Mouse (Mus musculus) C2C12 (cell line): Measurements from ENCODE around the gene Gm20715. TPM values are rescaled to one million over a fixed set of nuclear protein-coding genes. Genes with fewer than 3 reads are reported as not detected.

Experiments
- H3K27me3 ChIP-seq: one replicate; pipeline ENCODE4 v1.6.1; 2011; ENCODE audit not compliant: control insufficient read depth, insufficient read depth, insufficient read length
- H3K36me3 ChIP-seq: one replicate; pipeline ENCODE4 v1.6.1; 2011; ENCODE audit not compliant: control insufficient read depth, insufficient read depth
- H3K4me3 ChIP-seq: one replicate; pipeline ENCODE4 v1.5.1; 2011; ENCODE audit warnings: mild to moderate bottlenecking, control low read depth; ENCODE audit not compliant: poor library complexity, insufficient read depth, severe bottlenecking
- H3K79me2 ChIP-seq: one replicate; pipeline ENCODE4 v1.6.1; 2011; ENCODE audit not compliant: control insufficient read depth, insufficient read depth
- H3K79me3 ChIP-seq: one replicate; pipeline ENCODE4 v1.6.1; 2011; ENCODE audit warnings: low read depth, control low read depth
- H3ac ChIP-seq: one replicate; pipeline ENCODE3; 2011; ENCODE audit warnings: low read depth; ENCODE audit not compliant: control insufficient read depth, insufficient read length
- CEBPB ChIP-seq: IDR thresholded peaks from one replicate; pipeline ENCODE4 v1.6.1; 2011; ENCODE audit warnings: low read depth, mild to moderate bottlenecking, control low read depth, moderate library complexity
- CTCF ChIP-seq: IDR thresholded peaks from one replicate; pipeline ENCODE4 v1.5.1; 2011; ENCODE audit not compliant: control insufficient read depth, insufficient read depth, insufficient read length
- FOSL1 ChIP-seq: IDR thresholded peaks from one replicate; pipeline ENCODE4 v1.8.0; 2011; ENCODE audit warnings: mild to moderate bottlenecking, low read length; ENCODE audit not compliant: poor library complexity, insufficient read depth, severe bottlenecking
- MAX ChIP-seq: IDR thresholded peaks from one replicate; pipeline ENCODE4 v1.6.1; 2011; ENCODE audit warnings: mild to moderate bottlenecking, control low read depth
- MYOD1 ChIP-seq: IDR thresholded peaks from one replicate; pipeline ENCODE4 v1.6.1; 2011; ENCODE audit warnings: low read depth; ENCODE audit not compliant: control insufficient read depth, insufficient read length
- MYOG ChIP-seq: IDR thresholded peaks from one replicate; pipeline ENCODE4 v1.6.1; 2011; ENCODE audit not compliant: control insufficient read depth, insufficient read length; ENCODE audit errors: extremely low read depth
- USF1 ChIP-seq: IDR thresholded peaks from one replicate; pipeline ENCODE4 v1.6.1; 2011; ENCODE audit warnings: low read depth, mild to moderate bottlenecking, control low read depth, moderate library complexity
- polyA plus RNA-seq: library from polyadenylated mRNA; unstranded; fragments of >200 nt; fragmentation: generic; extraction: Trizol; gene quantifications from one replicate; pipeline ENCODE4 v1.2.1, GENCODE M21; 2012; ENCODE audit warnings: missing spikeins

Gm20715 gene
- polyA plus RNA-seq, 1 experiment, result not detected

- H3K27me3 ChIP-seq, result no peaks in the 10 kb centered on the region
- no peaks in the 10 kb centered on the region for H3K79me3 ChIP-seq
- no peaks in the 10 kb centered on the region for H3K79me2 ChIP-seq
- no peaks in the 10 kb centered on the region for H3K36me3 ChIP-seq
- no peak overlapping the region for H3K4me3 ChIP-seq
- H3ac ChIP-seq, result no peak overlapping the region
- TF ChIP-seq CEBPB, result no peak
- TF ChIP-seq MYOG, result no peak
- TF ChIP-seq FOSL1, result no peak
- TF ChIP-seq CTCF, result no peak
- no peak for TF ChIP-seq MYOD1
- no peak for TF ChIP-seq USF1
- TF ChIP-seq MAX, result no peak
Observed at GRCm38 (mm10) chr7:6415442-6415787, 5.3 kb downstream of the Gm20715 start.

- Histone ChIP-seq H3K36me3 (no peaks in the 10 kb centered on the region), H3ac (no peak overlapping the region), H3K79me2 (no peaks in the 10 kb centered on the region), H3K4me3 (no peak overlapping the region), H3K79me3 (no peaks in the 10 kb centered on the region), H3K27me3 (no peaks in the 10 kb centered on the region)
- TF ChIP-seq MAX (no peak), FOSL1 (no peak), MYOG (no peak), CEBPB (no peak), CTCF (no peak), USF1 (no peak), MYOD1 (no peak)
Observed at GRCm38 (mm10) chr7:6419894-6420293, 9.8 kb downstream of the Gm20715 start.

- TF ChIP-seq CEBPB (no peak), MAX (no peak), CTCF (no peak), USF1 (no peak), FOSL1 (no peak), MYOD1 (no peak), MYOG (no peak)
- Histone ChIP-seq H3K79me2 (no peaks in the 10 kb centered on the region), H3K79me3 (no peaks in the 10 kb centered on the region), H3K36me3 (no peaks in the 10 kb centered on the region), H3K27me3 (no peaks in the 10 kb centered on the region), H3ac (no peak overlapping the region), H3K4me3 (no peak overlapping the region)
Observed at GRCm38 (mm10) chr7:6429381-6429780, 19.3 kb downstream of the Gm20715 start.

GRCm38 (mm10) chr7:6430342-6430741 is 20.3 kb downstream of the Gm20715 start:
- Histone ChIP-seq H3K36me3 (no peaks in the 10 kb centered on the region), H3K27me3 (no peaks in the 10 kb centered on the region), H3ac (no peak overlapping the region), H3K79me3 (no peaks in the 10 kb centered on the region), H3K79me2 (no peaks in the 10 kb centered on the region), H3K4me3 (no peak overlapping the region)
- TF ChIP-seq CEBPB (no peak), MYOG (no peak), FOSL1 (no peak), MAX (no peak), MYOD1 (no peak), USF1 (no peak), CTCF (no peak)

GRCm38 (mm10) chr7:6438388-6438787 is 28.3 kb downstream of the Gm20715 start, which contains the start of gene Olfr1344:
Gene Olfr1344 (plus strand): TSS chr7:6438688.
- Histone ChIP-seq H3K4me3 (no peak within 1 kb of the TSS), H3K79me3 (no peaks in the 10 kb centered on the region), H3K36me3 (no peaks in the 10 kb centered on the region), H3ac (no peak within 1 kb of the TSS), H3K79me2 (no peaks in the 10 kb centered on the region), H3K27me3 (no peaks in the 10 kb centered on the region)
- TF ChIP-seq FOSL1 (no peak), MYOD1 (no peak), MYOG (no peak), USF1 (no peak), CTCF (no peak), MAX (no peak), CEBPB (no peak)

GRCm38 (mm10) chr7:6441173-6441572 is 31.1 kb downstream of the Gm20715 start:
- Histone ChIP-seq H3K27me3 (no peaks in the 10 kb centered on the region), H3K36me3 (no peaks in the 10 kb centered on the region), H3K4me3 (no peak overlapping the region), H3K79me3 (no peaks in the 10 kb centered on the region), H3K79me2 (no peaks in the 10 kb centered on the region), H3ac (no peak overlapping the region)
- TF ChIP-seq CTCF (no peak), MYOG (no peak), MAX (no peak), FOSL1 (no peak), MYOD1 (no peak), CEBPB (no peak), USF1 (no peak)
